Mouse (Mus musculus) embryonic facial prominence, embryonic 10.5 days (tissue): ENCODE data around the gene Dap3. TPM values are rescaled to one million over a fixed set of nuclear protein-coding genes. Genes with fewer than 3 reads are reported as not detected.
A peak's percentile ranks its signal among the peaks of the same experiment; 100 is the strongest.
"Not testable (repeated sequence)": the region's sequence is repeated elsewhere in the genome, so short reads cannot be mapped to it uniquely, and the experiment has no call there.

Experiments used
- DNase-seq: peaks from one replicate; pipeline ENCODE4 v3.0.0-alpha.2; 2017; ENCODE audit warnings: low spot score
- H3K27ac ChIP-seq: fragments of 300-500 bp; sonication (generic); replicated peaks from 2 replicates; pipeline ENCODE4 v1.5.1; 2016; ENCODE audit warnings: mild to moderate bottlenecking
- H3K27me3 ChIP-seq: fragments of 300-500 bp; sonication (generic); replicated peaks from 2 replicates; pipeline ENCODE4 v1.6.1; 2016; ENCODE audit warnings: low read depth, mild to moderate bottlenecking; ENCODE audit not compliant: poor library complexity, severe bottlenecking
- H3K36me3 ChIP-seq: fragments of 300-500 bp; sonication (generic); replicated peaks from 2 replicates; pipeline ENCODE4 v1.6.1; 2016; ENCODE audit warnings: mild to moderate bottlenecking, moderate library complexity
- H3K4me1 ChIP-seq: fragments of 300-500 bp; sonication (generic); 2 replicates; pipeline ENCODE4 v1.6.1; 2016
- H3K4me3 ChIP-seq: fragments of 300-500 bp; sonication (generic); 2 replicates; pipeline ENCODE4 v1.5.1; 2016; ENCODE audit warnings: mild to moderate bottlenecking, moderate library complexity
- H3K9me3 ChIP-seq: fragments of 300-500 bp; sonication (generic); 2 replicates; pipeline ENCODE4 v1.6.1; 2016; ENCODE audit warnings: mild to moderate bottlenecking
- WGBS: fragments of 180-500 bp; shearing (Covaris S2); methylation state at CpG from one replicate; pipeline ENCODE4 v1.1.7; 2016; 5-methylcytosine and 5-hydroxymethylcytosine counted together
- polyA plus RNA-seq: library from polyadenylated mRNA; unstranded; fragments of >200 nt; fragmentation: Nextera tagmentation; extraction: Ambion mirVana; gene quantifications from 2 replicates; pipeline ENCODE4 v1.2.1, GENCODE M21; 2016

Dap3 gene
- polyA plus RNA-seq: 142 and 145 TPM in 2 replicates

DNA sequence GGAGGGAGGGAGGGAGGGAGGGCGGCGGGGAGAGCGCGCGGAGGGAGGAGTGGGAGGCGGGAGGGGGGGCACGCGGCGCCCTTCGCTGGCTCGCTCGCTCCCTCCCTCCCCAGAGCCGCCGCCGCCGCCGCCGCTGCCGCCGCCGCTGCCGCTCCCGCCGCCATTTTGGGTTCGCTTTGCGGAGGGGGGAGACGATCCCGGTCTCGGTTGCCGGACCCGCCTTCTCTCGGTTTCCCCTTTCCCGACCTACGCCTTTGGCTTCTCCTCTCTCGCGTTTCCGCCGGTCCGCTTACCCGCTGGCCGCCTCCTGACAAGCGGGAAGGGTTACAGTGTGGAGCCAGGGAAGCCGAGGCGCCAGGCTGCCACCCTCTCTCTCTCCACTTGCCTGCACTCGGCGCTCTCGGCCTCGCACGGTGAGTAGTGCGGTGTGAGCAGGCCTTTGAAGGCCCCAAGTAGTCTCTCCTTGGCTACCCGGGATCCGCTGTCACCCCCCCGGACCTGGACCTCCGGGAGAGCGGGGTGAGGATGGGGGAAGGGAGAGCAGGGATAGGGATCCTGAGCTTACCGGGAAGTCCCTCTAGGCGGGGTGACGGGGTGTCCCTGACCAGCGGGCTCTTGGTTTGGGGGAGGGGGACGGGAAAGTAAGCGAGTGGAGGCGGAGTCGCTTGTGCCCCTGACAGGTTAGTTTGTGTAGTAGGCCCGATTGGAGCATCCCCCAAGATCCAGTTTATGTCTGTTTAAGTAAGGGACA lies at the start of gene Dap3, which contains the start of gene Ash1l:
TSS of gene Dap3 (minus strand) at position 606 of the 751 bp plus-strand sequence.
TSS of gene Ash1l (plus strand) at position 47 of the 751 bp plus-strand sequence.
- DNase-seq: peak; percentile 85
- Histone ChIP-seq H3K36me3 (0 out of 2 replicates have a peak, but pooled peaks cover 2% of the 10 kb centered on the region), H3K9me3 (no peaks in the 10 kb centered on the region), H3K27ac (peak within 1 kb of the TSS; percentile 99), H3K27me3 (no peaks in the 10 kb centered on the region), H3K4me1 (peaks cover 35% of the 10 kb centered on the region), H3K4me3 (peak within 1 kb of the TSS; percentile 94)
- WGBS: under 1% methylated on average over 54 of the region's 64 CpGs

DNA sequence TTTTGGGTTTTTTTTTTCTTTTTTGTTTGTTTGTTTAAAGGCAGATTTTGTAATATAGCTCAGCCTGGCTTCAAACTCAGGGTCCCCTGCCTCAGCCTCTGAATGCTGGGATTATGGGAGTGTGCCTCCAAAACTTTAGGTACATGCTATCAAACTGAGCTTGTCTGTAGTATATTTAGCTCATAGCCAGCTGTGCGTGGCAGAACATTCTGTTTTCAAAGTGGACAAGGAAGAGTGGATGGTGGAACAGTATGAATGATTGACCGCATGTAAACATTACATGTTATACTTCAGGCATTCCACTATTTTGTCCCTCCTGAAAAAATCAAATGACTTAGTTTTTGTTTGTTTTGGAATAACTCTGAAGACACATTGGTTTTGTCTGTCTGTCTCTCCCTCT lies 41.8 kb upstream of the Dap3 start:
- Histone ChIP-seq H3K4me1 (no peaks in the 10 kb centered on the region), H3K27ac (no peak overlapping the region), H3K9me3 (no peaks in the 10 kb centered on the region), H3K27me3 (no peaks in the 10 kb centered on the region), H3K4me3 (no peak overlapping the region), H3K36me3 (peaks cover 38% of the 10 kb centered on the region)
- 95% methylated on average over 2 of the region's 2 CpGs for WGBS
- DNase-seq: no peak

DNA sequence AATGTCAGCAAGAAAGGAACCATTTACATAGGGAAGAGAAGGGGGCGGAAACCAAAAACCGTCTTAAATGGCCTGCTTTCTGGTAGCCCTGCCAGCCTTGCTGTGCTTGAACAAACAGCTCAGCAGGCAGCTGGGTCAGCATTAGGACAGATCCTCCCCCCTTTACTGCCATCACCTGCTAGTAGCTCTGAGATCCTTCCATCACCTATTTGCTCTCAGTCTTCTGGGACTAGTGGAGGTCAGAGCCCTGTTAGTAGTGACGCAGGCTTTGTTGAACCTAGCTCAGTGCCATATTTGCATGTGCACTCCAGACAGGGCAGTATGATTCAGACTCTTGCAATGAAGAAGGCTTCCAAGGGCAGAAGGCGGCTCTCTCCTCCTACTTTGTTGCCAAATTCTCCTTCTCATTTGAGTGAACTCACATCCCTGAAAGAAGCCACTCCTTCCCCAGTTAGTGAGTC lies 33.0 kb upstream of the Dap3 start:
- Histone ChIP-seq H3K27me3 (no peaks in the 10 kb centered on the region), H3K27ac (no peak overlapping the region), H3K9me3 (no peaks in the 10 kb centered on the region), H3K4me3 (no peak overlapping the region), H3K36me3 (peaks cover 70% of the 10 kb centered on the region), H3K4me1 (no peaks in the 10 kb centered on the region)
- no peak for DNase-seq
- WGBS: 71% methylated on average over 4 of the region's 4 CpGs

DNA sequence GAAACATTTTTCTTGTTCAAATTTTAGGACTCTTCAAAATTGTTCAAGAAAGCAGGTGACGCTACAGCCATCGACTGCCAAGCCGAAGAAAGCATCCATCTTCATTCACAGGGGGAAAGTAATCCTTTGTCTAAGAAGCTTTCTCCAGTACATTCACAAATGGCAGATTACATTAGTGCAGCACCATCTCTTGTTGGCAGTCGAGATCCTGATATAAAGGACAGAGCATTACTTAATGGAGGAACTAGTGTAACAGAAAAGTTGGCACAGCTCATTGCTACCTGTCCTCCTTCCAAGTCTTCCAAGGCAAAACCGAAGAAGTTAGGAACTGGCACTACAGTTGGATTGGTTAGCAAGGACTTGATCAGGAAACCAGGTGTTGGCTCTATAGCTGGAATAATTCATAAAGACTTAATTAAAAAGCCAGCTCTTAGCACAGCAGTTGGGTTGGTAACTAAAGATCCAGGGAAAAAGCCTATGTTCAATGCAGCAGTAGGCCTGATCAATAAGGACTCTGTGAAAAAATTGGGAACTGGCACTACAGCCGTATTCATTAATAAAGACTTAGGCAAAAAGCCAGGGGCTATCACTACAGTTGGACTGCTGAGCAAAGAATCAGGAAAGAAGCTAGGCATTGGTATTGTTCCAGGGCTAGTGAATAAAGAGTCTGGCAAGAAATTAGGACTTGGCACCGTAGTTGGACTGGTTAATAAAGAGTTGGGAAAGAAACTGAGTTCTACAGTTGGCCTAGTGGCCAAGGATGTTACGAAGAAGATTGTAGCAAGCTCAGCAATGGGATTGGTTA lies 30.4 kb upstream of the Dap3 start:
- WGBS: 96% methylated on average over 8 of the region's 8 CpGs

DNA sequence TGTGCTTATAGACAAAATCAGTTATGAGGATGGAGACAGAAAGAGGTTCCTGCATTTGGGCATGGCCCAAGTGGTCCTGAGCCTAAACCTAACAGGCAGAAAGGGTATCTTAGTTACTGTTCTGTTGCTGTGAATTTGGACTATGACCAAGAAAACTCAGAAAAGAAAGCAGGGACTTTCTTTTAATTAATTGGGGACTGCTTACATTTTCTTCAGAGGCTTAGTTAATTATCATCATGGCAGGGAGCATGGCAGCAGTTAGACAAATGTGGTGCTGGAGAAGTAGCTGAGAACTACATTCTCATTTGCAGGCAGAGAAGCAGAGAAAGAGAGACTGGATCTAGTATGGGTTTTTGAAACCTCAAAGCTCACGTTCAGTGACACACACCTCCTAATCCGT lies 24.0 kb upstream of the Dap3 start:
- WGBS: 94% methylated on average over 2 of the region's 2 CpGs
- H3K9me3 ChIP-seq: 0 out of 2 replicates have a peak, but pooled peaks cover 4% of the 10 kb centered on the region
- peaks cover 48% of the 10 kb centered on the region for H3K36me3 ChIP-seq
- H3K4me1 ChIP-seq: no peaks in the 10 kb centered on the region
- no peak for DNase-seq
- no peak overlapping the region for H3K4me3 ChIP-seq
- H3K27ac ChIP-seq: no peak overlapping the region
- no peaks in the 10 kb centered on the region for H3K27me3 ChIP-seq

More for the DNA sequence above, 30.4 kb upstream of the Dap3 start:
- no peak overlapping the region for H3K27ac ChIP-seq
- DNase-seq: no peak
- H3K4me3 ChIP-seq: no peak overlapping the region
- no peaks in the 10 kb centered on the region for H3K4me1 ChIP-seq
- peaks cover 72% of the 10 kb centered on the region for H3K36me3 ChIP-seq
- H3K9me3 ChIP-seq: 0 out of 2 replicates have a peak, but pooled peaks cover 4% of the 10 kb centered on the region
- H3K27me3 ChIP-seq: no peaks in the 10 kb centered on the region

DNA sequence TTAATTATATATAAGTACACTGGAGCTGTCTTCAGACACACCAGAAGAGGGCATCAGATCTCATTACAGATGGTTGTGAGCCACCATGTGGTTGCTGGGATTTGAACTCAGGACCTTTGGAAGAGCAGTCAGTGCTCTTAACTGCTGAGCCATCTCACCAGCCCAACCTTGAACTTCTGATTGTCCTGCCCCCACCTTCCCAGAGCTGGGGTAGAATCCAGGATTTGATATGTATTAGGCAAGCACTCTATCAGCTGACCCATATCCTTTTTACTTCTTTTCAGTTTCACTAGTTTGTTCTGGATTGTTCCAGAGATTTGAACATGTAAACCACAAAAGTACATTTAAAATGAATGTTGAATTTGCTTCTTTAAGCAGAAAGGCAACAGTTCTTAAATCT lies 12.2 kb upstream of the Dap3 start:
- H3K4me1 ChIP-seq, H3K9me3 ChIP-seq, DNase-seq, H3K4me3 ChIP-seq, H3K27me3 ChIP-seq, H3K27ac ChIP-seq: not testable (repeated sequence)
- peaks cover 24% of the 10 kb centered on the region for H3K36me3 ChIP-seq

DNA sequence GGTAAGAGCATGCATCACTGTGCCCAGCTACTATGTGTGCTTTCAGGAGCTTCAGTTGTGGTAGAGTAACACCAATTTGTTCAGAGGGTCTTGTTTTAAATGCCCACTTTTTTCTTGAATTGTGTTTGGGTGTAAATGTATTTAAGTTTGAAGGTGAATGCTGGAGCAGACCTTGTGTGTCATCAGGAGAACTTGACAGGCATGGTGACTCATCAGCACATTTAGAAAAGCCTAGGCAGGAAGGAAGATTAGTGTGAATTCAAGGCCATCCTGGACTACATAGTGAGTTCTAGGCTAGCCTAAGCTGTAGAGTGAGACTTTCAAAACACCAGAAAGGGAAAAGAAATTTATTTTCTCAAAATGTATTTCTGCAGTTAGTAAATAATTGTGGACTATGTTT lies 2.8 kb upstream of the Dap3 start:
- Histone ChIP-seq H3K4me3 (no peak overlapping the region), H3K27me3 (no peaks in the 10 kb centered on the region), H3K27ac (no peak overlapping the region), H3K9me3 (no peaks in the 10 kb centered on the region), H3K36me3 (0 out of 2 replicates have a peak, but pooled peaks cover 2% of the 10 kb centered on the region), H3K4me1 (peaks cover 20% of the 10 kb centered on the region)
- DNase-seq: no peak

DNA sequence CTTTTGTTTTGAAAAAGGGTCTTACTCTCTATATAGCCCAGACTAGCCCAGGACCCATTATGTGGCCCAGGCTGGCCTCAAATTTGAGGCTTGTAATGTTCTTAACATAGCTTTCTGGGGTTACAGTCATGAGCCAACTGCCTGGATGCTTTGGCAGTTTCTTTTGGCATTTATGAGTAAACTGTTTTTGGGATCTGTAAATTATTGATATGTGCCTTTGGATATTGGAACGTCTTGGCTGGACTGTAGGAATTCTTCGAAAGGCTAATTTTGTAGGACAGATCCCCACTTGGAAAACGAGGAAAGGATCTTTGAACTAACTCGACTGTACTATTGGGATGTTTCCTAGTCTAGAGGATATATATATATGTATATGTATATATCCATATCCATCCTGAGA lies 2.3 kb upstream of the Dap3 start:
- Histone ChIP-seq H3K9me3 (no peaks in the 10 kb centered on the region), H3K27ac (no peak overlapping the region), H3K4me3 (no peak overlapping the region), H3K27me3 (no peaks in the 10 kb centered on the region), H3K36me3 (0 out of 2 replicates have a peak, but pooled peaks cover 2% of the 10 kb centered on the region), H3K4me1 (peaks cover 24% of the 10 kb centered on the region)
- 88% methylated on average over 4 of the region's 4 CpGs for WGBS
- DNase-seq: no peak

DNA sequence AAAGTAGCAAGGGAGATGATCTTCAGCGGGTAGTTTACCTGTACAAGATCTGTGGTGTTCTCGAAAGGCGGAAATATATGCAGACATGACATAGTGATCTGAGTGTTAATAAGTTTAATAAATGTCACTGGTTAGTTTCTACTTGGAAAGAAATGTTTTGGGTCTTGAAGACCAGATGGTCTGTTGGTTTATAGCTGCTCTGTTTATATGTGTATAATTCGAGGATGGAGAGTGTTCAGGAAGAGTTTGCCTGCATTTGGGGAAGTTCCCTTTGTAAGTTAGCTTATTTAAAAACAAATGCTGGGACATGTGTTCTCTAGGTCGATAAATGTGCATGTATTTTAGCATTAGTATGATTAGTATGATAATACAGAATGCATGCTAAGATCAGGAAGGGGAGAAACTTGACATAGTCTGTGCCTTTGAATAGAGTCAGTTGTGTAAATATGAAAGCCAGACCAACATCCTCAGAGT lies 383 bp upstream of the Dap3 start:
- Histone ChIP-seq H3K4me3 (peak overlapping the region; percentile 94), H3K27me3 (no peaks in the 10 kb centered on the region), H3K27ac (peak overlapping the region; percentile 99), H3K36me3 (0 out of 2 replicates have a peak, but pooled peaks cover 2% of the 10 kb centered on the region), H3K9me3 (no peaks in the 10 kb centered on the region), H3K4me1 (peaks cover 35% of the 10 kb centered on the region)
- WGBS: 5% methylated on average over 5 of the region's 5 CpGs
- DNase-seq: no peak

DNA sequence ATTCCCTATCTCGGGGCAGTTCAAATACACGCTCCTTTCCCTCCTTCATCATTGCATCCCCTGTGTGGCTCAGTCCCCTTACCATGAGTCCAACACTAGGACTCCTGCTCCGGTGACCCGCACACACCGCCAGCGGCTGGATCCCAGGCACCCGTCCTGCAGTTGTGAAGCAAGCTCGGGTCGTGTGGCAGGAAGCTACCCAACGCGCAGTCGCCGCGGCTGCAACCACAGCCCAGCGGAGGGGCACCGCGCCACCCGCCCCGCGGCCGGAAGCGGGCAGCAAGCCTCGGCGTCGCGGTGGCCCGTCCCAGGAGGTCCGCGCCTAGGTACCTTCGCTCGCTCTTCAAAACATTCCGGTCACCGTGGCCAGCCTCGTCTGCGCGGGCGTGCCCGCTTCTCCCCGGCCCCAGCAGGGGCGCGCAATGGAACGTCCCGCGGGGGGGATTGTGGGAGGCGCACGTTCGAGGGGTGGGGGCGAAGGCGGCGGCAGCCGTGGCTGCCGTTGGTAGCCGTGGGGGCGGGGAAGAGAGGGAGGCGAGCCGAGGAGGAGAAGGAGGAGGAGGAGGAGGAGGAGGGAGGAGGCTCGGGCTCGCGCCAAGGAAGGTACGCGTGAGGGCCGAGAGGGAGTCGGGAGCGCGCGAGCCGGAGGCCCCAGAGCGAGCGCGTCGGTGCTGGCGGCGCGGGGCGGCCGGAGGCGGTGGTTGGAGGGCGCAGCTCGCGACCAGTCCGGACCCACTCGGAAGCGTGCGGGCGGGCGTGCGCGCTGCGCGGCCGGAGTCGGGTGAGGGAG lies 1.0 kb downstream of the Dap3 start:
- H3K27ac ChIP-seq: peak overlapping the region; percentile 99
- peak; percentile 95 for DNase-seq
- H3K4me3 ChIP-seq: peak overlapping the region; percentile 94
- no peaks in the 10 kb centered on the region for H3K9me3 ChIP-seq
- H3K36me3 ChIP-seq: 0 out of 2 replicates have a peak, but pooled peaks cover 2% of the 10 kb centered on the region
- peaks cover 35% of the 10 kb centered on the region for H3K4me1 ChIP-seq
- H3K27me3 ChIP-seq: no peaks in the 10 kb centered on the region
- under 1% methylated on average over 91 of the region's 92 CpGs for WGBS

DNA sequence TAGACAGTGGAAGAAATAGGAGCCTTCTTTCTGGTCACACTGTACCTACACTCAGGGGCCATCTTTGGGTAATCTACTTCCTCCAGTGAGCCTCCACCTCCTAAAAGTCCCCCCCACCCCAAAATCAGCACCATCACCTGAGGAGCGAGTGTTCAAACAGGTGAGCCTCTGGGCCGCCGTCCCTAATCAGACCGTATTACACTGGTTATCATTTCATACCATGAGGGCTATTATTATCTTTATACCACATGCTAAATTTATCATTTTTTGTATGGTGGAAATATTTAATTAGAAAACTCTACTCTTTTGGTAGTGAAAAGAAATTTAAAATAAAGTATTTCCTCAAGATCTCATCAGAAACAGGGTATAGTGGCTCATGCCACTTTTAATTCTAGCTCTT lies 6.9 kb downstream of the Dap3 start:
- Histone ChIP-seq H3K4me1 (peaks cover 19% of the 10 kb centered on the region), H3K9me3 (no peaks in the 10 kb centered on the region), H3K4me3 (no peak overlapping the region), H3K36me3 (peaks cover 34% of the 10 kb centered on the region), H3K27ac (no peak overlapping the region), H3K27me3 (no peaks in the 10 kb centered on the region)
- no peak for DNase-seq
- 96% methylated on average over 4 of the region's 4 CpGs for WGBS

DNA sequence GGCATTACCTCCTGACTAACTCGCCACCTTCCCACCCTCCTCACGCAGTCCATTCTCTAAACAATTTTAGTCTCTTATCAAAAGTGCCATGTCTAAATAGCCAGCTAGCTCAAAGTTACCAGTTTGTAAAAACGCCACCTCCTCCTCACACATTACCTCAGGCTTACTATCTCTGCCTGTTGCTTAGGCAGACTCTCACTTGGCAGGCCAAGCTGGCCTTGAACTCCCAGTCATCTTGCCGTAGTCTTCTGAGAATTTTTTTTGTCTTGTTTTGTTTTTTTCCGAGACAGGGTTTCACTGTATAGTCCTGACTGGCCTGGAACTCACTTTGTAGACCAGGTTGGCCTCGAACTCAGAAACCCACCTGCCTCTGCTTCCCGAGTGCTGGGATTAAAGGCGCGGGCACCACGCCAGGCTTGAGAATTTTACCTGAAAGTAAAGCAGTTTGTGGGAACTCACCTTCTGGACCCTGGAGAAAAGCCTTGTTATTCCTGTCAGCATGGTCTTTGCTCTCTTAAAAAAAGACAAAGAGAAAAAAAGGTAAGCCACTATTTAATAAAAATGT lies 8.6 kb downstream of the Dap3 start:
- Histone ChIP-seq H3K27ac (no peak overlapping the region), H3K9me3 (no peaks in the 10 kb centered on the region), H3K27me3 (no peaks in the 10 kb centered on the region), H3K4me3 (no peak overlapping the region), H3K36me3 (peaks cover 51% of the 10 kb centered on the region), H3K4me1 (peaks cover 2% of the 10 kb centered on the region)
- WGBS: 95% methylated on average over 10 of the region's 10 CpGs
- DNase-seq: no peak
